Mouse (Mus musculus): ENCODE results near the gene Car6. TPM values are rescaled to one million over a fixed set of nuclear protein-coding genes. Genes with fewer than 3 reads are reported as not detected.

The Car6 gene
- total and polyA plus RNA-seq, 3 experiments: not detected

- dilution Hi-C loops (cut with MboI; ENCODE audit: extremely low pct_ligation_motif_present, extremely low pct_unique_long_range_greater_than_20kb, low sequenced_read_pairs): no loop called here
- Histone ChIP-seq H3K27ac (ENCODE audit: insufficient read depth, low read depth) (no peak overlapping the region), H3K4me3 (replicated peaks in 1 of 3; ENCODE audit: low read depth in 2 of 3, low read length in 2 of 3, poor library complexity in 1 of 3) (no peak overlapping the region), H3K4me1 (ENCODE audit: control insufficient read depth in 1 of 2, insufficient read depth in 2 of 2) (peaks cover 3 to 43% of the 10 kb centered on the region in 2 experiments), H3K27me3 (replicated peaks) (no peaks in the 10 kb centered on the region), H3K79me2 (replicated peaks; ENCODE audit: control insufficient read depth, extremely low read depth, insufficient read depth, poor library complexity, severe bottlenecking) (peaks cover 55% of the 10 kb centered on the region), H3K36me3 (replicated peaks in 1 of 2; ENCODE audit: control insufficient read depth in 1 of 2, insufficient read depth in 1 of 2, low read length in 1 of 2) (peaks cover 59 to 77% of the 10 kb centered on the region in 2 experiments), H3K9me3 (replicated peaks; ENCODE audit: low read length) (no peaks in the 10 kb centered on the region), H3K9ac (ENCODE audit: insufficient read depth, low read depth) (no peak overlapping the region), H3K4me2 (ENCODE audit: insufficient read depth, low read depth, poor library complexity, severe bottlenecking) (no peak overlapping the region)
- TF ChIP-seq CHD1 (IDR thresholded peaks at IDR 0.05; ENCODE audit: low read depth, low read length): no peak
- TF ChIP-seq POLR2A (IDR thresholded peaks at IDR 0.05; ENCODE audit: low read depth, low read length): no peak
- TF ChIP-seq JUN (IDR thresholded peaks at IDR 0.05; ENCODE audit: insufficient read depth, low read depth, low read length): no peak
- no peak for TF ChIP-seq BHLHE40 (IDR thresholded peaks at IDR 0.05; ENCODE audit: low read depth, low read length)
- no peak for TF ChIP-seq MAZ (IDR thresholded peaks at IDR 0.05; ENCODE audit: low read depth, low read length)
- TF ChIP-seq JUND (conservative IDR thresholded peaks at IDR 0.05; ENCODE audit: low read depth, low read length): no peak
- TF ChIP-seq PAX5 (IDR thresholded peaks at IDR 0.05; ENCODE audit: low read length): no peak
- no peak for TF ChIP-seq UBTF (IDR thresholded peaks at IDR 0.05; ENCODE audit: low read depth, low read length)
- TF ChIP-seq ZNF384 (IDR thresholded peaks at IDR 0.05; ENCODE audit: low read depth, low read length): no peak
- no peak for TF ChIP-seq MAX (IDR thresholded peaks at IDR 0.05; ENCODE audit: low read length)
- TF ChIP-seq RCOR1 (conservative IDR thresholded peaks at IDR 0.05; ENCODE audit: low read depth, low read length): no peak
- no peak for TF ChIP-seq SMC3 (IDR thresholded peaks at IDR 0.05; ENCODE audit: low read depth, low read length)
- in situ Hi-C loops (cut with MboI; ENCODE audit: low pct_ligation_motif_present, low pct_unique_long_range_greater_than_20kb, low sequenced_read_pairs): no loop called here
- no peak for DNase-seq (ENCODE audit: extremely low read depth)
These were observed 40.6 kb upstream of the Car6 start for GRCm38 (mm10) chr4:150241708-150242107.

- no peaks in the 10 kb centered on the region for H3K9me3 ChIP-seq (replicated peaks; ENCODE audit: low read length)
- H3K4me1 ChIP-seq (ENCODE audit: control insufficient read depth in 1 of 2, insufficient read depth in 2 of 2): peaks cover 3 to 46% of the 10 kb centered on the region in 2 experiments
- no peak for DNase-seq (ENCODE audit: extremely low read depth)
- H3K9ac ChIP-seq (ENCODE audit: insufficient read depth, low read depth): peak overlapping the region; percentile 36; the same call in 1 of the 2 replicates
- no peak overlapping the region for H3K27ac ChIP-seq (ENCODE audit: insufficient read depth, low read depth)
- peak overlapping the region; percentile 21; the same call in 1 of the 2 replicates for H3K4me2 ChIP-seq (ENCODE audit: insufficient read depth, low read depth, poor library complexity, severe bottlenecking)
- no peaks in the 10 kb centered on the region for H3K27me3 ChIP-seq (replicated peaks)
- in situ Hi-C loops (cut with MboI; ENCODE audit: low pct_ligation_motif_present, low pct_unique_long_range_greater_than_20kb, low sequenced_read_pairs): no loop called here
- dilution Hi-C loops (cut with MboI; ENCODE audit: extremely low pct_ligation_motif_present, extremely low pct_unique_long_range_greater_than_20kb, low sequenced_read_pairs): no loop called here
- H3K79me2 ChIP-seq (replicated peaks; ENCODE audit: control insufficient read depth, extremely low read depth, insufficient read depth, poor library complexity, severe bottlenecking): peaks cover 55% of the 10 kb centered on the region
- H3K4me3 ChIP-seq (replicated peaks in 1 of 3; ENCODE audit: low read depth in 2 of 3, low read length in 2 of 3, poor library complexity in 1 of 3): peak overlapping the region in 2 of 3 experiments; percentile 15 to 29
- H3K36me3 ChIP-seq (replicated peaks in 1 of 2; ENCODE audit: control insufficient read depth in 1 of 2, insufficient read depth in 1 of 2, low read length in 1 of 2): peaks cover 49 to 64% of the 10 kb centered on the region in 2 experiments
- TF ChIP-seq POLR2AphosphoS2 (IDR thresholded peaks at IDR 0.05; ENCODE audit: low read depth, low read length): no peak; the same call in 1 of the 2 replicates
- TF ChIP-seq ELF1 (IDR thresholded peaks at IDR 0.05; ENCODE audit: low read depth, low read length): 0 out of 2 replicates have a peak, but pooled peaks have one; percentile 4
These were observed 39.3 kb upstream of the Car6 start for GRCm38 (mm10) chr4:150240381-150240886.
